Mouse (Mus musculus): ENCODE results near the gene S1pr4. TPM values are rescaled to one million over a fixed set of nuclear protein-coding genes. Genes with fewer than 3 reads are reported as not detected.

S1pr4 gene
- polyA plus RNA-seq, 1 experiment = 40.3 TPM

DNA sequence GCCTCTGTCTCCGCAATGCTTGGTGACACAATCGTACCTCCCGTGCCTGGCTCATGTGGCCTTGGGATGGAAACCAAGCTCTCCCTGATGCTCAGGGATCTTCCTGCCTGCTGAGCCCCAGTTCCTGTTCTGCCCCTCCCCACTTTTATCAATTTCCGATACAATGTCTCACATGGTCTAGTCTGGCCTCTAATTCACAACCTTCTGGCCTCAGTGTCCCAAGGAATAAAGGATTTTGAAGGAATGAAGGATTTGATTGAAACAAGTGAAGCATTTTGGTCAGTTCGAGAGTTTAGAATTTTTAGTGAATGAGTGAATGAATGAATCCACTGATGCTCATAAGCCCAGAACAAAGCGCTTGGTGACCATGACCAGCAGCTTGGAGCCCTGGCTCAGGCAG, 23.2 kb upstream of the S1pr4 start:
- 77% methylated on average over 6 of the region's 6 CpGs for WGBS
- peaks cover 17% of the 10 kb centered on the region for H3K4me1 ChIP-seq (ENCODE audit: control insufficient read depth, insufficient read depth, low read length)
- TF ChIP-seq POLR2A (IDR thresholded peaks at IDR 0.05; ENCODE audit: borderline replicate concordance, extremely low read depth, low read depth, low read length) (no peak), CTCF (IDR thresholded peaks at IDR 0.05; ENCODE audit: insufficient read depth, low read length) (no peak)
- no peak for DNase-seq
- peak overlapping the region; percentile 38 for H3K4me3 ChIP-seq (replicated peaks; ENCODE audit: extremely low read depth, low read depth, low read length)

DNA sequence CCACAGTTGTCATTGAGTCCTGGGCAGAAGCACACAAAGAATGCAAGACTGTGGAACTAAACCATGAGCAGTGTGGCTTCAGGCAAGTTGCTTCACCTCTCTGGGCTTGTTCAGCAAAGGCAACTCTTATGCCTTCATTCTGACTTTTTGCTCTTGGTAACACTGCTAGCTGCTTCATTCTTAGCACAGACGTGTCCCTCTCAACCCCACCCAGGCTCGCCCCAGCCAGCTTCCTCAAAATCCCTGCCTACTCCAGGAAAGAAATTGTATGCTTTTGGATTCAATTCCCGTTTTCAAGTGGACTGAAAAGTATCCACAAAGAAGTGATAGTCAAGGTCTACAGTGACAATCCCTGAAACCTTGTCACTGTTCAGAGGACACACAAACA, 20.0 kb upstream of the S1pr4 start:
- no peak for DNase-seq
- TF ChIP-seq CTCF (IDR thresholded peaks at IDR 0.05; ENCODE audit: insufficient read depth, low read length) (no peak), POLR2A (IDR thresholded peaks at IDR 0.05; ENCODE audit: borderline replicate concordance, extremely low read depth, low read depth, low read length) (no peak)
- Histone ChIP-seq H3K4me3 (replicated peaks; ENCODE audit: extremely low read depth, low read depth, low read length) (no peak overlapping the region), H3K4me1 (ENCODE audit: control insufficient read depth, insufficient read depth, low read length) (peaks cover 9% of the 10 kb centered on the region)
- 27% methylated on average over 3 of the region's 3 CpGs for WGBS

DNA sequence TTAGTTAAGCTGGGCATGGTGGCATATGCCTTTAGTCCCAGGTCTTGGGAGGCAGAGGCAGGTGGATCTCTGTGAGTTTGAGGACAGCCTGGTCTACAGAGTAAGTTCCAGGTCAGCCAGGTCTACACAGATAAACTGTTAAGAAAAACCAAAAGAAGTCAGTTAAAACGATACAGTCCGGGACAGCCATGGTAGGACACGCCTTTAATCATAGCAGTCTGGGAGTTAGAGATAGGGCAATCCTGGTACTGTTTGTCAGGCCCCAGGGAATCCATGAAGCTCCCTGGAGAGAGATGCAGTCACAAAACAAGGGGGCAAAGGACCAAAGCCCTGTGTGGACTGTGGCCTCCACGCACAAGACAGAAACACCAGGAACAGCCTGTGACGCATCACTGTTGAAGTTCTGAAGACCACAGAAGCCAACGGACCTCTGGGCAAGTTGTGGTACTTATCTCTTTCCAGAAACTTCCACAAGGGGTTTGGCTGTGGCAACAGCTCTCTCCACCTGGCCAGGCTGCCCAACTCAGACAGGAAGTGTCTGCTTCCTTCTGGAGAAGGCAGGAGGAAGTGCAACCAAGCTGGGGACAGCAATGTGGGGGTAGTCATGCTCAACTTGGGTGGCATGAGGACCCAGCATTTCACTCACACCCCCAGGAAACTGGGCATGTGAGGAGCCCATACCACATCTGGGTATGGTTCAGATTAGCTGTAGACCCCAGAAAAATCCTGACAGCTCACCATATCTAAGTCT, 19.5 kb upstream of the S1pr4 start:
- Histone ChIP-seq H3K4me3 (replicated peaks; ENCODE audit: extremely low read depth, low read depth, low read length) (no peak overlapping the region), H3K4me1 (ENCODE audit: control insufficient read depth, insufficient read depth, low read length) (peaks cover 6% of the 10 kb centered on the region)
- WGBS = 65% methylated on average over 6 of the region's 6 CpGs
- no peak for DNase-seq
- TF ChIP-seq POLR2A (IDR thresholded peaks at IDR 0.05; ENCODE audit: borderline replicate concordance, extremely low read depth, low read depth, low read length) = no peak
- TF ChIP-seq CTCF (IDR thresholded peaks at IDR 0.05; ENCODE audit: insufficient read depth, low read length) = no peak

- TF ChIP-seq POLR2A (IDR thresholded peaks at IDR 0.05; ENCODE audit: borderline replicate concordance, extremely low read depth, low read depth, low read length) = no peak
- peak; percentile 71 for TF ChIP-seq CTCF (IDR thresholded peaks at IDR 0.05; ENCODE audit: insufficient read depth, low read length)
- Histone ChIP-seq H3K4me3 (replicated peaks; ENCODE audit: extremely low read depth, low read depth, low read length) (no peak overlapping the region), H3K4me1 (ENCODE audit: control insufficient read depth, insufficient read depth, low read length) (peaks cover 6% of the 10 kb centered on the region)
- WGBS = 11% methylated on average over 4 of the region's 4 CpGs
- DNase-seq = peak; percentile 76
These were observed 18.6 kb upstream of the S1pr4 start for GRCm38 (mm10) chr10:81518546-81518945.

- 65% methylated on average over 8 of the region's 8 CpGs for WGBS
- no peak overlapping the region for H3K4me3 ChIP-seq (replicated peaks; ENCODE audit: extremely low read depth, low read depth, low read length)
- peaks cover 6% of the 10 kb centered on the region for H3K4me1 ChIP-seq (ENCODE audit: control insufficient read depth, insufficient read depth, low read length)
- no peak for DNase-seq
- TF ChIP-seq CTCF (IDR thresholded peaks at IDR 0.05; ENCODE audit: insufficient read depth, low read length) = no peak
- no peak for TF ChIP-seq POLR2A (IDR thresholded peaks at IDR 0.05; ENCODE audit: borderline replicate concordance, extremely low read depth, low read depth, low read length)
These were observed 17.3 kb upstream of the S1pr4 start for GRCm38 (mm10) chr10:81517227-81517626.

DNA sequence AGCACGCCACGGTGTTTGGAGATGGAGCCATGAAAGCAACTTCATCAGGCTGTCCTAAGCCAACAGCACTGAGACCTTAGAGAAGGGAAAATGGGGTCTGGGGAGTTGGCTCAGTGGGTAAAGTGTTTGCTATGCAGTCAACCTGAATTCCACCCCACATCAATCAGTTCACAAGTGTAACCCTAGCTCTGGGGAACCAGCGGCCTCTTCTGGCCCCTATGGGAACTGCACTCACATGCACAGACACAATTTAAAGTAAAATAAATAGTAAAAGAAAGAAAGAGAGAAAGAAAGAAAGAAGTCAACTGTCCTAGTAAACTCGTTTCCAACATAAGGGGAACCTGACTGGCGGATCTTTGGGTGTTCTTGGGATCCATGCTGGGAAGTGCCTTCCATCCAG, 13.9 kb upstream of the S1pr4 start:
- no peak for TF ChIP-seq CTCF (IDR thresholded peaks at IDR 0.05; ENCODE audit: insufficient read depth, low read length)
- no peak for TF ChIP-seq POLR2A (IDR thresholded peaks at IDR 0.05; ENCODE audit: borderline replicate concordance, extremely low read depth, low read depth, low read length)
- H3K4me1 ChIP-seq (ENCODE audit: control insufficient read depth, insufficient read depth, low read length) = 0 out of 2 replicates have a peak, but pooled peaks cover 3% of the 10 kb centered on the region
- WGBS = 88% methylated on average over 5 of the region's 5 CpGs
- DNase-seq = no peak
- no peak overlapping the region for H3K4me3 ChIP-seq (replicated peaks; ENCODE audit: extremely low read depth, low read depth, low read length)

GRCm38 (mm10) chr10:81510246-81510810, 10.4 kb upstream of the S1pr4 start:
- H3K4me3 ChIP-seq (replicated peaks; ENCODE audit: extremely low read depth, low read depth, low read length) = no peak overlapping the region
- DNase-seq = no peak
- 47% methylated on average over 14 of the region's 14 CpGs for WGBS
- TF ChIP-seq CTCF (IDR thresholded peaks at IDR 0.05; ENCODE audit: insufficient read depth, low read length) = no peak
- TF ChIP-seq POLR2A (IDR thresholded peaks at IDR 0.05; ENCODE audit: borderline replicate concordance, extremely low read depth, low read depth, low read length) = no peak
- 0 out of 2 replicates have a peak, but pooled peaks cover 5% of the 10 kb centered on the region for H3K4me1 ChIP-seq (ENCODE audit: control insufficient read depth, insufficient read depth, low read length)

- Histone ChIP-seq H3K4me3 (replicated peaks; ENCODE audit: extremely low read depth, low read depth, low read length) (no peak overlapping the region), H3K4me1 (ENCODE audit: control insufficient read depth, insufficient read depth, low read length) (0 out of 2 replicates have a peak, but pooled peaks cover 5% of the 10 kb centered on the region)
- TF ChIP-seq POLR2A (IDR thresholded peaks at IDR 0.05; ENCODE audit: borderline replicate concordance, extremely low read depth, low read depth, low read length) (no peak), CTCF (IDR thresholded peaks at IDR 0.05; ENCODE audit: insufficient read depth, low read length) (no peak)
- no peak for DNase-seq
- WGBS = 52% methylated on average over 13 of the region's 13 CpGs
These were observed 8.0 kb upstream of the S1pr4 start for GRCm38 (mm10) chr10:81507691-81508489.

GRCm38 (mm10) chr10:81507095-81507494, 7.2 kb upstream of the S1pr4 start:
- 0 out of 2 replicates have a peak, but pooled peaks cover 5% of the 10 kb centered on the region for H3K4me1 ChIP-seq (ENCODE audit: control insufficient read depth, insufficient read depth, low read length)
- H3K4me3 ChIP-seq (replicated peaks; ENCODE audit: extremely low read depth, low read depth, low read length) = no peak overlapping the region
- DNase-seq = no peak
- 39% methylated on average over 6 of the region's 6 CpGs for WGBS
- TF ChIP-seq POLR2A (IDR thresholded peaks at IDR 0.05; ENCODE audit: borderline replicate concordance, extremely low read depth, low read depth, low read length) = no peak
- TF ChIP-seq CTCF (IDR thresholded peaks at IDR 0.05; ENCODE audit: insufficient read depth, low read length) = no peak
